Mouse (Mus musculus) heart, adult 2 months (tissue): ENCODE measurements around the gene Kif1bp.

ENCODE experiments used
- CTCF ChIP-seq: fragments of 200-600 bp; IDR thresholded peaks from 2 replicates; pipeline ENCODE4 v1.8.1; 2022; ENCODE audit warnings: antibody characterized with exemption, mild to moderate bottlenecking, moderate library complexity
- EP300 ChIP-seq: fragments of 200-500 bp; IDR thresholded peaks from 2 replicates; pipeline ENCODE4 v1.6.1; 2011; ENCODE audit warnings: low read depth, low read length, control low read depth; ENCODE audit not compliant: insufficient read depth
- POLR2A ChIP-seq: fragments of 200-500 bp; IDR thresholded peaks from 2 replicates; pipeline ENCODE4 v1.6.1; 2011; ENCODE audit warnings: mild to moderate bottlenecking, low read depth, low read length, control low read depth; ENCODE audit not compliant: insufficient read depth

DNA sequence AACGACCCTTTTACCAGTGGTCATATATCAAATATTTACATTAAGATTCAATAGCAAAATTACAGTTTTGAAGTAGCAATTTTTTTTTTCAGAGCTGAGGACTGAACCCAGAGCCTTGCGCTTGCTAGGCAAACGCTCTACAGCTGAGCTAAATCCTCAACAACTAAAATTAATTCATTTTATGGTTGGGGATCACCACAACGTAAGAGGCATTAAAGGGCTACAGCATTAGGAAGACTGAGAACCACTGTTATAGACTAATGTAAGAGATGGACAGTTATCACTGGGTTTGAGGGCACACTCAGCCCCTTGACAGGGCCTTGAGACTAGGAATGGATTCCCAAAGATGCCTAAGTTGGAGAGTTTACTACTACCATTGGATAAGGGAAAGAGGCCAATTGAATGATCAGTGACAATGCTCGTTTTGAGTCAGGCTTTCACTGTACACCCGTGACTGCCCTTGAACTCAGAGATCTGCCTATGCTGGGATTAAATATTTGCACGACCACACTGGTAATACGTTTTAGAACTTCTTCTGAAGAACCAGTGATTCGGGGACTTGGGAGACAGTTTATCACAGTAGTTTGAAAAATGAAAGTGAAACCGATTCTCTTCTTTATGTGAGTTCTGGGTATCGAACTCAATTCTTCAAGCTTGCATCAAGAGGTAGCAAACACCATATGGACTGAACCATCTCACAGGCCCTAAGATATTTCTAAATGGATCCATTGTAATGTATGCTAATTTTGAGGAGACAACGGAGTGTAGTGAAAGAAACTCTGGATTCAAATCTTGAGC, 25.2 kb upstream of the Kif1bp start:
- TF ChIP-seq CTCF (no peak), POLR2A (no peak), EP300 (no peak)
